Mouse (Mus musculus) left cerebral cortex, postnatal 25 days (tissue): ENCODE measurements around the gene Snapc2. TPM values are rescaled to one million over a fixed set of nuclear protein-coding genes. Genes with fewer than 3 reads are reported as not detected.

Experiments used
- DNase-seq, 2 experiments: peaks; one replicate each; pipeline ENCODE4 v3.0.0; 2022; ENCODE audit warnings: low spot score in 2 of 2, mixed read lengths in 1 of 2
- intact Hi-C: fragments of 180-260 bp; cut with DNase I; formaldehyde crosslinking; loops from one replicate; pipeline ENCODE4 v1.15.1; 2025
- total RNA-seq, 2 experiments: library from RNA; stranded (reverse); gene quantifications; 2 replicates each; pipeline ENCODE4 v1.2.3; 2021

The Snapc2 gene
- total RNA-seq: 10 to 100 TPM; 32.4 to 33.2 TPM

DNA sequence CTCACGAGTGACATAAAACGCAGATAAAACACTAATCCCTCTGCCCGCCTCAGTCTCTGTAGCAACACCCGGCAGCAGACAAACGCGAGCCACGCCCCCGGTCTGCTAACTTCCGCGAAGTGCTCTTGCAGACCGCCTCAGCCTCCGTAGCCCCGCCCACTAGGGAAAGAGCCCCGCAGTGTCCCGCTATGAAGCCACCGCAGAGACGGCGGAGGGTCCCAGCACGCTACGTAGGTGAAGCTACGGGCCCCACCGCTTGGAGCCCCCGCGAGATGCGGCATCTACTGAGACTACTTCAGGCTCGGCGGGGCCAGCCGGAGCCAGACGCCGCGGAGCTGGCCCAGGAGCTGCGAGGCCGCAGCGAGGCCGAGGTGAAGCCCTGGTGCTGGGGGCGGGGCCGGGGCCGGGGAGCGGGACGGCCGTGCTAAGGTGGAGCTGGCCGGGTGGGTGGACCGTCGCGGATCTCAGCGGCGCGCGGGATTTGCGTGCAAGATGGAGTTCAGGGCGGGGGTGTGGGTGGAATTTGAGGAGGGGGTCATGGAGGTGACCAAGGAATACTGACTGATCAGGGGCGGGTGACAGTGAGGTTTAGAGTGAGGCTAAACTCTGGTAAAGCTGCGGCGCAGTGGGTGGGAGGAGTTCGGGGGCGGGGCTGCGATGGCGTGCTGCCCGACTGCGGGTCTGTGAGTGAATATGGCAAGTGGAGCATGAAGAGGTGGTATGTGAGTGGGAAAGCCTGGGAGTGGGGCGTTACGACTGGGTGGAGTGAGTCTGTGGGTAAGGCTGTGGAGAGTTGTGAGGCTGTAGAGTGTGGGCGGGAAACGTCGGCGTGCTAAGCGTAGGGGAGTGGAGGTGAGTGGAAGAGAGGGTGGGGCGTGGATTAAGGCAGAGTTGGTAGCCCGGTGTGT is at the start of gene Snapc2:
Snapc2 (plus strand) TSS at position 147 of the 908 bp plus-strand sequence.
- intact Hi-C loops: loop anchor here (2.0 to 5.0 kb wide), 3 partner anchors 14 to 119 kb away; partner anchors contain the start of genes Ccl25, Elavl1, Gm49320 and Map2k7
- DNase-seq: peak; percentile 96 to 97

DNA sequence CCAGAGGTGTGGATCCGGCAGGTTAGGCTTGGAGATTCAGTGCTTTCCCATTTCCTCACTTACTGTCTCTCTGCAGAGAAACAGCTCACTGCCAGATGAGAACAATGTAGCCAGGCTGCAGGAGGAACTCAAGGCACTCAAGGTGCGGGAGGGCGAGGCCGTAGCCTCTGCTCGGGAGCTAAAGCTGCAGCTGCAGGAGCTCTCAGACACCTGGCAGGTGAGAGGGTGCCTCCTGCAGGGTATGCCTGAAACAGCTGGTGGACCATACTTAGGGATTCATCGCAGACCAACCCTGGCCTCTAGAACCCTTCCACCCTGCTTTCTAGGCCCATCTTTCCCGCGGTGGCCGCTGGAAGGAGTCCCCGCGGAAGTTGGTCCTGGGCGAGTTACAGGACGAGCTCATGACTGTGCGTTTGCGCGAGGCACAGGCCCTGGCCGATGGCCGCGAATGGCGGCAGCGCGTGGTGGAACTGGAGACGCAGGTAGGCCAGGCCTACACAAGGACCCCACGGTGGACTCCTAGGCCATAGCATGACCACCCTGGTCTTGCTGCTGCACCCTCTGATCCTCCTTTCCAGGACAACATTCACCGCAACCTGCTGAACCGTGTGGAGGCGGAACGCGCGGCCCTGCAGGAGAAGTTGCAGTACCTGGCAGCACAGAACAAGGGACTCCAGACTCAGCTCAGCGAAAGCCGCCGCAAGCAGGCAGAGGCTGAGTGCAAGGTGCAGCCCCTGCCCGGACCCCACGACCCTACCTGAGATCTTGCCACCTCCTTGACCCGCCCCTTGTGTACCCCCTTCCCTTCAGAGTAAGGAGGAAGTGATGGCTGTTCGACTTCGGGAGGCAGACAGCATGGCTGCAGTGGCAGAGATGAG is 47.4 kb upstream of the Snapc2 start:
- intact Hi-C loops: no loop called here
- DNase-seq: no peak

DNA sequence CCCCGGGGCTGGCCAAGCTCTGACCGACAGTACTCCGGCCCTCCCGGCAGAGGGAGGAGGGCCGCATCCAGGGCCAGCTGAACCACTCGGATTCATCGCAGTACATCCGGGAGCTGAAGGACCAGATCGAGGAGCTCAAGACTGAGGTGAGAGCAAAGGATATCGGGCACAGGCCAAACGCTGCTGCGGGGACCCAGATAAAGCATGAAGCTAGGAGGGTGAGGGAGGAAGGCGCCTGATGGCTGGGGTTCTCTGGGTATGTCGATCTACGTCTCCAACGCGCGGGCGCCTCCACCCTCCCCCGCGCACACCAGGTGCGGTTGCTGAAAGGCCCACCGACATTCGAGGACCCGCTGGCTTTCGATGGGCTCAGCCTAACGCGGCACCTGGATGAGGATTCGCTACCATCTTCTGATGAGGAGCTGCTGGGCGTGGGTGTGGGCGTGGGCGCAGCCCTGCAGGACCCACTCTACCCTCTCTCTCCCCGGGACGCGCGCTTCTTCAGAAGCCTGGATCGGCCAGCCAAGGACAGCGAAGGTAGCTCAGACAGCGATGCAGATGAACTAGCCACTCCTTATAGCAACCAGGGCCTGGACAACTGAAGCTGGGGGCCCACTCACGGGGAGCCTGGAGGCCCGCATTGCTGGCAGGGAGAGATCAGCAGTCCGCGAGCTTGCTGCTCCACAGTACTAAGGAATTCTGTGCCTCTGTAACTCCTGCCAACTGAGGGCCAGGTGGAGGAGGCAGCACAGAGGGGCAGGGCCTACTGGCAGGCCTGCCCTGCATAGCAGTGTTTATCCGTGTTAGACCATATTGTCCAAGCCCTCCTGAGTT is 46.5 kb upstream of the Snapc2 start:
- DNase-seq: peak in 1 of 2 experiments; percentile 48
- intact Hi-C loops: no loop called here

DNA sequence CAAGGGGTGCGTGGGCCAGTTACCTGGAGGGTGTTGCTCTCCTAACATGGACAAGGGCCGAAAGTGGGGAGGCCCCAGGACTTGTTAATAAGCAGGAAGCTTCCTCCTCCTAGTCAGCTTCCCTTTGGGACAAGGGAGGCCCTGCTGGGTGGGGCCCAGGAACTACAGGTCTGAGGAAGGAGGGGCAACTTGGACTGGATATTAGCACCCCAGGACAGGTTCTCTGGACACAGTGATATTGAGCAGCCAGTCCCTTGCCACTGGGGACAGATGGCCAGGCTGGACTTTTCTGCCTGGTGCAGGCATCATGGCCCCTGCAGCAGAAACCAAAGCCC is 45.9 kb upstream of the Snapc2 start:
- DNase-seq: no peak
- intact Hi-C loops: no loop called here

DNA sequence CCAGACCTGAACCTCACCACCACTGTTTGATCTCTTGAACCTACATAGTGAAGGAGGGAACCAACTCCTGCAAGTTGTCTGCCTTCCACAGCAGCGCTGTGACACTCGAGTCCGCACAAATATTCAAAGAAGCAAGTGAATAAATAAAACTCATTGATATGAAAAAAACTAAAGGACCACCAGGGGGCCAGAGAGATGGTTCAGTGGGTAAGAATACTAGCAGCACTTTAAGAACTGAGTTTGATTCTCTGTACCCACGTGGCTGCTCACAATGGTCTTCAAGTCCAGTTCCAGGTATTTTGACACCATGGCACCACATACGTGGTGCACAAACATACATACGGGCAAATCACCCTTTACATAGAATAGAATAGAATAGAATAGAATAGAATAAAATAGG is 41.8 kb upstream of the Snapc2 start:
- DNase-seq: no peak
- intact Hi-C loops: no loop called here

DNA sequence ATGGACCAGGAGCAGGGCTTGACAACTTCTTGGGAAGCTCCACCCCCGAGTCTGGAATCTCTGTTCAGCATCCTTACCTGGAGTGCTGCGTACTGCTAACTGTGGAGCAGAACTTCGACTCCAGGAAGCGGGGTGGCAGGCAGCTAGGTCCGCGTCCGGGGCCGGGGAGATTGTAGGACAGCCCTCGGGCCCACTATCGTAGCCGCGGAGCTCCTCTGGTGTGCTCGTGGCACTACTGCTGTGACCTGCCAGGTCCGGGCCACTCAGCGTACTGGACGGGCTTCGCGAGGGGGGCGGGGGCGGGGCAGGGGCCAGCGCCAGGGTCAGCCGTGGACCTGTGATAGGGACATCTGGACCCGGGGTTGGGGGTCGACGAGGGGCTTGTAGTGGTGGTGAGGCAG is 40.1 kb upstream of the Snapc2 start:
- no peak for DNase-seq
- intact Hi-C loops: no loop called here

DNA sequence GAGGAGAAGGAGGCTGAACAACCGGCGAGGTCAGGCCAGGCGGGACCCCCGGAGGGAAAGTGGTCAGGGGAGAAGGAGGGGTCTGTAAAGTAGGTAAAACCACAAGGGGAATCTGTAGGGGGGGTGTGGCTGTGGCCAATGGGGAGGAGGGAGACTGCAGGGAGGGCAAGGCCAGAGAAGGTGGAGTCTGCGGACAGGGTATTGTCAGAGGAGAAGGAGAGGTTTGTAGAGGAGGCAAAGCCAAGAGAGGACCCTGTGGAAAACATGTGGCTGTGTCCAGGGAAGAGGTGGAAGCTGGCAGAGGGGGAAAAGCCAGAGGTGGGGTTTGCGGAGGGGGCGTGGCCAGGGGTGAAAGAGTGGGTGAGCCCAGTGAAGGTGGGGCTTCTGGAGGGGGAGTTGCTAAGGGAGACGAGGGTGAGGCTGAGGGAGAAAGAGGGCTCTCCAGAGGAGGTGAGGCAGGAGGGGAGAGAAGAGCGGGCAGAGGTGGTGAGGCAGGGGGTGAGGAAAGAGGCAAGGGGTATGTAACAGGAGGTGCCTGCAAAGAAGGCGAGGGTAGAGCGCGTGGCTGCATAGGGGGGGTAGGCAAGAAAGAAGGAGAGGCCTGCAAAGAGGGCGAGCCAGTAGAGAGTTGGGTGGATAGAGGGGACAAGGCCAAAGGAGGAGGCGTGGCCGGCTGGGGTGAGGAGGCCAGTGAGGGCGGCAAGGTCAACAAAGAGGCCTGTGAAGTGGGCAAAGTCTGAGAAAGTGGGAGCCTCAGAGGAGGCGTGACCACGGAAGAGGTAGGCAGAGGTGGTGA is 39.5 kb upstream of the Snapc2 start:
- intact Hi-C loops: no loop called here
- DNase-seq: peak in 1 of 2 experiments; percentile 24

DNA sequence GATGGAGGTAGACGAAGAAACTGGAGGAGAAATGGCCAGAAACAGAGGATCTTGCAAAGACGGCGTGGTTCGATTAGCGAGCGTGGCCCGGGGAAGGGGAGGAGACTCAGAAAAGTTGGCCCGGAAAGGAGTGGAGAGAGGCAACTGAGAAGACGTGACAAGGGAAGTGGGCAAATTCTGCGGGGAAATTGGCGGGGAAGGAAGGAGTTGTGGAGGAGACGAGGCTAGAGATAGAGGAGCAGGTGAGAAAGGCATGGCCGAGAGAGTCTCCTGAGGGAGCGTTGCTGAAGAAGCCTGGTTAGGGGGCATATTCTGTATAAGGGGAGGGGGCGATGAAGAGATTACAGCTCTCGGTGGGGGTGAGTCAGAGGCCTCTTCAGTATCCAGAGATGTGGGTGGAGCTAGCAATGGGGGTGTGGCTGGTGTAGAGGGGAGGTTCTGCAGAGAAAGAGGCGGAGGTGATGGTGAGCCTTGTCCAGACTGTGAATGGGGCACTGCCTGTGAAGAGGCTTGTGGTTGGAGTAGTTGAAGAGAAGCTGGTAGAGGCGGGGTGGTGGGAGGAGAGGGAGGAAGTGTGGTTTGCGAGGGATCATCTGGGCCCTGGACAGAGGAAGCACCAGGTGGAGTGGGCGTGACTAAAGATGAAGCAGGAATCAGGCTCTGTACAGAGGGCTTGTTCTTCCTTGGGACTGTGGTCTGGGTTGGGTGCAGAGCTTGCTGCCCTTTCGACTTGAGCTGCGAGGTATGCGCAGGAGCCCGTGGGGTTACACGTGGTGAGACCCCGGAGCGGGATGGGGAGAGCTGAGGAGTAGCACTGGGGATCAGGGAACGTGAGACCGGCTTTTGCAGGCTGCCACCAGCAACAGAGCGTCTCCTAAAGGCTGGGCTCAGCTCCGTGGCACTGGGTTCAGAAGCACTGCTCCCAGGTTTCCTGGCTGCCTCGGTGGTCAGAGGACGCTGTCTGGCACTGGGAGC is 38.6 kb upstream of the Snapc2 start:
- intact Hi-C loops: no loop called here
- DNase-seq: peak in 1 of 2 experiments; percentile 31

DNA sequence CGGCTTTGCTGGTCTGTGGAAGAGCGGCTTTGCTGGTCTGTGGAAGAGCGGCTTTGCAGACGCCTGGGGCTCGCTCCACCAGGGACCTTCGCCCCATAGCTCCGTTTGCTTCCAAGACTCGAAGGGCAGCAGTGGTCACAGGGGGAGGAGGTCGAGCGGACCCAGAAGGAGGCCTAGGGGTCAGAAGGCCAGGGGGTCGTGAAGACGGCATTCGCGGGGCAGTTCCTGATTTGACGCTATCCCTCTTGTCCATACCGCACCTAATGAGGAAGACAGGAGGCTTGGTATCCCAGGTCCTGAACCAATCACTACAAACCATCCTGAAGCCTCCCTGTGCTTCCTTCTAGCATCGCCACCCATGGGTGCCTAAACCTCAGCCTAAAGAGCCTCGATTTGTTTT is 36.6 kb upstream of the Snapc2 start:
- no peak for DNase-seq
- intact Hi-C loops: loop anchor here (2.0 to 5.0 kb wide), 2 partner anchors 23 to 41 kb away; partner anchors contain the start of genes Ctxn1, Gm49320 and Map2k7

DNA sequence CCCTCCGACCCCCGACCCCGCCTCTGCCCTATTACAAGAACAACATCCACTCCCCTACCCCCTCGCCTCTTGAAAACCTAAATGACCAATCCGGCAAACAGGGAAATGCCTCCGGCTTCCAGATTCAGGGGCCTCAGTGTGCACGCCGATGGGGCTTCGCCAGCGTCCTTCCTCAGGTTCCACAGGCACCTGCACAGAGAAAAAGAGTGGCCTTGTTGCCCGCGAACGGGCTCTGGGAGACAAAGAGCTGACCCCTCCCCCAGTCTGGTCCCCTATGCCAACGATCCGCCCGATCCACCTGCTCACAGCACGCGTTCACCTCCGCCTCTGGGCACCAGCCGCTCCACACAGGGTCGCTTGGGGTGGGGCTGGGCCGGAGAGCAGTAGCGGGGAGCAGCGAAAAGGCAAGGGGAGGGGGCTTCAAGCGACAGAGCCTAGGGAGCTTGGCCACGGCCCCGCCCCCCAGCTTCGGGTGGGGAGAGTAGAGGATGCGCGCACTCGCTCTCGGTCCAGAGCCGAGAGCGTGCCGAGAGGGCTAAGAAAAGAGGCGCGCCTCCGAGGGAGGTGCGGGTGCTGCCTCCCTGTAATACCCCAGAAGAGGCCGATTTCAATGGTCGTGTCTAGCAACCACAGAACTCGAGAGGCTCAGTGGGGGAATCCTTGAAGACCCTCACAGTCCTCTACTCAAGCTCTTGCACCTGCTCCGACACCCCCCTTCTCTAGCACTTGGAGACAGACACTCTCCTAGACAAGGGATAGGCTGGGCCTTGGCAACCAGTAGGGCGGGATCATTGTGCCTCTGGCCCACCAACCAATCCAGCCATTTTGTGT is 35.9 kb upstream of the Snapc2 start, which contains the start of gene Prr36:
Prr36 (minus strand) TSS at position 669 of the 831 bp plus-strand sequence.
- intact Hi-C loops: loop anchor here (2.0 to 5.0 kb wide), 2 partner anchors 22 to 40 kb away; partner anchors contain the start of genes Ctxn1, Gm49320 and Map2k7
- DNase-seq: peak; percentile 70 to 71

DNA sequence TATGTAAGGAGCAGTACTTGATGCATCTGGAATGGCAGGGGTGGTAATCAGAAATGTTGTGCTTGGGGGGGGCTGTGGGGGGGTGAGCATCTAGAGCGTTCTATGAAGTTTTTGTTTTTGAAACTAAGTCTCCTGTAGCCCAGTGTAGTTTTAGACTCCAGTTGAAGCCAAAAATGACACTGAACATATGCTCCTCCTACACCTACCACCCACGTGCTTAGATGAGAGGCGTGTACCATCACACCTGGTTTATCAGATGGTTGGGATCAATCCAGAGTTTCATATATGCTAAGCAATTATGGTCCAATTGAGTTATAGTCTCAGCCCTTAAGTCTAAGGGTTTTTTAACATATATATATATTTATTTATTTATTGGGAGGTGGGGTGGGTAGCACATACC is 33.3 kb upstream of the Snapc2 start:
- DNase-seq: peak in 1 of 2 experiments; percentile 66
- intact Hi-C loops: loop anchor here (5.0 kb wide), 1 partner anchor 38 kb away; the partner anchor contains the start of gene Ctxn1

DNA sequence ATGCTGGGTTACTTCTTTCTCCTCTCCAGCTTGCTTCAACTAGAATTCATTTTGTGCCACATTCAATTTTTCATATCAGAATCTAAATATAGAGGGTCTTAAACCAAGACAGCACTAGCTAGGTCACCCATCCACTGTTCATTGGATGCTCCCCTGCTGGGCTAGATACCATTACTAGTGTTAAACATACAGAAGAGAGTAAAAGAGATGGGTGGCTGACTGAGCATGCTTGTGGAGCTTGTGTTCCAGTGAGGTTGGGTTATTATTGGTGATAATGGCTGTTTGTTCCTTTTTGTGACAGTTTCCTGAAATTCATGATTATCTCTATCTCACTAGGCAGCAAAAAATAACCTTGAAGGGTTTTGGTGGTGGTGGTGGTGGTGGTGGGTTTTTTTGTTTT is 30.8 kb upstream of the Snapc2 start:
- no peak for DNase-seq
- intact Hi-C loops: no loop called here

DNA sequence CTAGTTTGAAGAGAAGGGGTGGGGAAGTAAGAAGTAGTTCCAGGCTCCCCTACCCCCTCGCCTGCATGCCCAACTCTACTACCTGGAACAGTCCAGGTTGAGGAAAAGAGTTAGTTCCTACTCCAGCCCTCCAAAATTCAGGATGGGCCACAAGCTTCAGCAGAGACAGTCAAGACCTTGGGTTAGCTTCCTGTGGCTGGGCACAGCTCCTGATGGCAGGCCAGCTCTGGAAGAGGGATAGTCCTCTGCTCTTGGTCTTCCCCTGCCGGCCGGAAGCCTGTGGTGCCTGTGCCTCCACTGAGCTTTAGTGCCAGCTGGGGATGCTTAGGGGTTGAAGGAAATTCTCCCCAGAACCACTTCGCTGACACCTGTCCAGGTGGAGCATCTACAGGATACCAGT is 26.6 kb upstream of the Snapc2 start:
- no peak for DNase-seq
- intact Hi-C loops: no loop called here

DNA sequence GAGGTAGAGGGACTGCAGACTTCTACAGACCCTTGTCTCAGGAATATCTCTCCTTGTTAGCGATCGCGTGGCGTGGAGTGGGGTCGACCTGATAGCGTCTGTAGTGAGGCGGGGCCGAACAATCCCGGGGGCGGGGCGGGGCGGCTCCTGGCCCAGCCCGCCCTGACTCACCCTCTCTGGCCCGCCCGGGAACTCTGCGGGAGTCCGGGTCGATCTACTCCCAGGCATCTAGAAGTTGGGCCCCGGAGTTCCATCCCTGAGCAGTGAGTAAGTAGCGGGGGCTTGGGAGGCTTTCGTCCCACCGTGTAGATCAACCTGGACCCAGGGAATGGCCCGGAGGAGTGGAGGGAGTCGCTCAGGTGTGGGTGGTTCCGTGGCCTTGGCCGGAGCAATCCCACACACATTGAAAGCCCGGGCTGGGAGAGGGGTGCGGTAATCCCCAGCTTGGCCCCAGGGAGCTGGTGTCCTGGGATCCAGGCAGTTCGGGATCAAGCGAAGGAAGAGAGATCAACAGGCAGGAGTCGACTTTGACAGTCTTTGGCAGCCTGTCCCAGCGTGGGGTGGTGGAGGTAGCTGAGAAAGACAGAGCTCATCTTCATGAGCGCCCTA is 26.0 kb upstream of the Snapc2 start, which contains the start of gene Lrrc8e:
Lrrc8e (plus strand) TSS at position 89 of the 609 bp plus-strand sequence.
- DNase-seq: no peak
- intact Hi-C loops: no loop called here

DNA sequence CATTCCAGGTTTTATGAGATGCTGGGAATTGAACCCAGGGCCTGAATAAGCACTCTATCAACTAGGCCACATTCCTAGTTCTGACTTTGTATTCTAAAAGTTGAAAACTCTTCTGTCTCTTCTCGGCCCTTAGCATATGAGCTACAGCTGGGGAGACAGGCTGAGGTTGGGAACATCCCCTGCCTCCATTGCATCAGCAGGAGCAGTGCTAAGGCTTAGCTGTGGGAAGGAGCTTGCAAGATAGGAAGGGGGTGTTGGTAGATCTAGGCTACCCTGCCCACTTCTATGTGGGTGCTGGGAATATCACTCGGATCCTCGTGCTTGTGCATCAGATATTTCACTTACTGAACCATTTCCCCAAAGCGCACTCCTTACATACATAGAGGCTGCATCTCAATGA is 25.0 kb upstream of the Snapc2 start:
- intact Hi-C loops: no loop called here
- no peak for DNase-seq

DNA sequence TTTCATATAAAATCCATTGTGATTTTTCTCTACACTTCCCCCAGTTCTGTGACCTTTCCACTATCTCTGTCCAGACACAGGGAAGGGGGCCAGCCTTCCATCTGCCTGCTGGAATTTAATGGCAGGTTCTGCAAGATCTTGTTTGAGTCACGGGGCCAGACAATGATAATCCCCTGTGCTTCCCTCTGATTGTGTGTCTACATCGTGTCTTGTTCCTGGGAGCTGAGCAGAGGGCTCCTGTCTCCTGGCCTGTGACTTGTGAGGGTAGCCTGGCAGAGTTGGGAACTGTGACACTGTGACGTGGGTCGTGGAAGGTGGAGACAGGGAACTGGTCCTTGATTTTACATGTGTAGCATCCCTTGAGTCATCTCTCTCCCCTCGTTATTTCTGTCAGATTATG is 23.1 kb upstream of the Snapc2 start:
- intact Hi-C loops: no loop called here
- no peak for DNase-seq
